Mouse (Mus musculus): ENCODE measurements around the gene Olfr1.

DNA sequence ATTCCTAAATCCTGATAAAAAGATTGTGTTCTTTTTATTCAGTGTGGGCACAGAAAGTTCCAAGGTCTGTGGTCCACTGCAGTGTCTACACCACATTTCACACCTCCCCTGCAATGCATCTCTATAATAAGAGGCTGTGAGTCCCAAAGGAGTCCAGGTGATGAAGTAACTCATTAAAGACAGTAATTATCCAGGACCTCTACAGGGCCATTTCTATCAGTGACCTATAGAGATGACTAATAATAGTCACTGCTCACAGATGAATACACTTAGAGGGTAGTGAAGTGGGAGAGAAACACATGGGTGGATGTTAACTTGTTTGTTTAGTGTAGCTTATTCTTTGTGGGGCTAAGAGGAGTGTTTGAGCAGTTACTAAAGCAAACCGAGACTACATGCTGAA lies 29.0 kb upstream of the Olfr1 start, which contains the start of gene Olfr378:
- TF ChIP-seq CTCF (conservative IDR thresholded peaks at IDR 0.05; ENCODE audit: insufficient read depth, insufficient read length, low read depth, low read length) (no peak), POLR2A (IDR thresholded peaks at IDR 0.05; ENCODE audit: low read depth, low read length) (no peak)
